Mouse (Mus musculus): ENCODE measurements around the gene 1810010D01Rik.
A peak's percentile ranks its signal among the peaks of the same experiment; 100 is the strongest.

Gene 1810010D01Rik

GRCm38 (mm10) chr7:145215476-145215875 is 7.6 kb upstream of the 1810010D01Rik start:
- DNase-seq (ENCODE audit: low read depth, low spot score) = no peak

- DNase-seq (ENCODE audit: low read depth, low spot score) = no peak
Observed at GRCm38 (mm10) chr7:145211680-145212659, 4.1 kb upstream of the 1810010D01Rik start.

- no peak for DNase-seq (ENCODE audit: low read depth, low spot score)
Observed at GRCm38 (mm10) chr7:145210477-145211070, 2.7 kb upstream of the 1810010D01Rik start.

GRCm38 (mm10) chr7:145206801-145207200 is 1.1 kb downstream of the 1810010D01Rik start:
- DNase-seq (ENCODE audit: low read depth, low spot score) = no peak

- peak; percentile 55 for DNase-seq (ENCODE audit: low read depth, low spot score)
Observed at GRCm38 (mm10) chr7:145206056-145206610, 1.8 kb downstream of the 1810010D01Rik start.

GRCm38 (mm10) chr7:145205363-145205902 is 2.5 kb downstream of the 1810010D01Rik start:
- no peak for DNase-seq (ENCODE audit: low read depth, low spot score)

GRCm38 (mm10) chr7:145199711-145200110 is 8.2 kb downstream of the 1810010D01Rik start:
- DNase-seq (ENCODE audit: low read depth, low spot score) = no peak

- DNase-seq (ENCODE audit: low read depth, low spot score) = peak; percentile 64
Observed at GRCm38 (mm10) chr7:145198223-145198714, 9.7 kb downstream of the 1810010D01Rik start.

- no peak for DNase-seq (ENCODE audit: low read depth, low spot score)
Observed at GRCm38 (mm10) chr7:145197711-145198110, 10.2 kb downstream of the 1810010D01Rik start.

- DNase-seq (ENCODE audit: low read depth, low spot score) = peak; percentile 38
Observed at GRCm38 (mm10) chr7:145197042-145197441, 10.9 kb downstream of the 1810010D01Rik start.

- DNase-seq (ENCODE audit: low read depth, low spot score) = no peak
Observed at GRCm38 (mm10) chr7:145196340-145196739, 11.6 kb downstream of the 1810010D01Rik start.

GRCm38 (mm10) chr7:145195186-145195927 is 12.6 kb downstream of the 1810010D01Rik start:
- DNase-seq (ENCODE audit: low read depth, low spot score) = no peak

GRCm38 (mm10) chr7:145194455-145195161 is 13.3 kb downstream of the 1810010D01Rik start:
- peak; percentile 34 for DNase-seq (ENCODE audit: low read depth, low spot score)

- peak; percentile 34 for DNase-seq (ENCODE audit: low read depth, low spot score)
Observed at GRCm38 (mm10) chr7:145192836-145193235, 15.1 kb downstream of the 1810010D01Rik start.

- no peak for DNase-seq (ENCODE audit: low read depth, low spot score)
Observed at GRCm38 (mm10) chr7:145190520-145190919, 17.4 kb downstream of the 1810010D01Rik start.

GRCm38 (mm10) chr7:145189342-145189741 is 18.6 kb downstream of the 1810010D01Rik start:
- no peak for DNase-seq (ENCODE audit: low read depth, low spot score)

GRCm38 (mm10) chr7:145187802-145188201 is 20.1 kb downstream of the 1810010D01Rik start:
- peak; percentile 26 for DNase-seq (ENCODE audit: low read depth, low spot score)

- no peak for DNase-seq (ENCODE audit: low read depth, low spot score)
Observed at GRCm38 (mm10) chr7:145182388-145182787, 25.5 kb downstream of the 1810010D01Rik start.

GRCm38 (mm10) chr7:145181376-145182034 is 26.4 kb downstream of the 1810010D01Rik start:
- no peak for DNase-seq (ENCODE audit: low read depth, low spot score)

GRCm38 (mm10) chr7:145179691-145180091 is 28.2 kb downstream of the 1810010D01Rik start:
- DNase-seq (ENCODE audit: low read depth, low spot score) = no peak

All from skeletal muscle tissue, adult 2 months (tissue).